Mouse (Mus musculus) liver, embryonic 13.5 days (tissue): Measurements from ENCODE around the gene Pkd1l2. TPM values are rescaled to one million over a fixed set of nuclear protein-coding genes. Genes with fewer than 3 reads are reported as not detected.

Experiments
- ATAC-seq: fragments of 200-750 bp; cut with Nextera tagmentation; 2 replicates; pipeline ENCODE4 v1.8.0; 2017; ENCODE audit warnings: low read depth, mild to moderate bottlenecking, moderate number of reproducible peaks, moderate library complexity
- DNase-seq: peaks from one replicate; pipeline ENCODE4 v3.0.0; 2022
- H3K27ac ChIP-seq: fragments of 300-500 bp; sonication (generic); 2 replicates; pipeline ENCODE4 v1.5.1; 2015; ENCODE audit warnings: moderate library complexity, mild to moderate bottlenecking, inconsistent platforms
- H3K27me3 ChIP-seq: fragments of 300-500 bp; sonication (generic); 2 replicates; pipeline ENCODE4 v1.6.1; 2015; ENCODE audit warnings: mild to moderate bottlenecking, inconsistent platforms
- H3K36me3 ChIP-seq: fragments of 300-500 bp; sonication (generic); 2 replicates; pipeline ENCODE4 v1.6.1; 2015; ENCODE audit warnings: mild to moderate bottlenecking, inconsistent platforms
- H3K4me1 ChIP-seq: fragments of 300-500 bp; sonication (generic); replicated peaks from 2 replicates; pipeline ENCODE4 v1.6.1; 2015; ENCODE audit warnings: inconsistent platforms
- H3K4me2 ChIP-seq: fragments of 300-500 bp; sonication (generic); 2 replicates; pipeline ENCODE4 v1.6.1; 2015; ENCODE audit warnings: inconsistent platforms, mild to moderate bottlenecking, moderate library complexity
- H3K4me3 ChIP-seq: fragments of 300-500 bp; sonication (generic); replicated peaks from 2 replicates; pipeline ENCODE4 v1.5.1; 2015; ENCODE audit warnings: mild to moderate bottlenecking, inconsistent platforms
- H3K9ac ChIP-seq: fragments of 300-500 bp; sonication (generic); 2 replicates; pipeline ENCODE4 v1.6.1; 2015; ENCODE audit warnings: mild to moderate bottlenecking, inconsistent platforms
- H3K9me3 ChIP-seq: fragments of 300-500 bp; sonication (generic); replicated peaks from 2 replicates; pipeline ENCODE4 v1.6.1; 2016; ENCODE audit warnings: inconsistent platforms
- WGBS: fragments of 180-500 bp; shearing (Covaris S2); methylation state at CpG from one replicate; pipeline ENCODE4 v1.1.7; 2015; ENCODE audit not compliant: insufficient replicate concordance; 5-methylcytosine and 5-hydroxymethylcytosine counted together
- polyA plus RNA-seq: library from polyadenylated mRNA; unstranded; fragments of >200 nt; fragmentation: Nextera tagmentation; extraction: Ambion mirVana; gene quantifications from 2 replicates; pipeline ENCODE4 v1.2.1, GENCODE M21; 2015

Pkd1l2 gene
- polyA plus RNA-seq, 1 experiment from 2014 or later: 0.03 TPM

- Histone ChIP-seq H3K36me3 (no peaks in the 10 kb centered on the region), H3K4me3 (no peak overlapping the region), H3K9me3 (no peaks in the 10 kb centered on the region), H3K4me2 (no peak overlapping the region), H3K27me3 (no peaks in the 10 kb centered on the region), H3K27ac (no peak overlapping the region), H3K4me1 (peaks cover 7% of the 10 kb centered on the region), H3K9ac (no peak overlapping the region)
- WGBS: 86% methylated on average over 10 of the region's 10 CpGs
- DNase-seq (no peak), ATAC-seq (no peak)
Observed at GRCm38 (mm10) chr8:117028686-117029085, 53.6 kb downstream of the Pkd1l2 start.

GRCm38 (mm10) chr8:117027601-117028000 is 54.6 kb downstream of the Pkd1l2 start:
- DNase-seq: no peak
- H3K4me3 ChIP-seq: no peak overlapping the region
- H3K36me3 ChIP-seq: no peaks in the 10 kb centered on the region
- no peak for ATAC-seq
- no peak overlapping the region for H3K9ac ChIP-seq
- whole genome bisulfite sequencing: 64% methylated on average over 5 of the region's 5 CpGs
- no peak overlapping the region for H3K4me2 ChIP-seq
- no peaks in the 10 kb centered on the region for H3K9me3 ChIP-seq
- no peak overlapping the region for H3K27ac ChIP-seq
- H3K4me1 ChIP-seq: peaks cover 7% of the 10 kb centered on the region
- no peaks in the 10 kb centered on the region for H3K27me3 ChIP-seq

- DNase-seq: no peak
- WGBS: 63% methylated on average over 1 of the region's 1 CpGs
- no peaks in the 10 kb centered on the region for H3K4me1 ChIP-seq
Observed at GRCm38 (mm10) chr8:117022297-117022993, 59.8 kb downstream of the Pkd1l2 start.

GRCm38 (mm10) chr8:117019323-117020275 is 62.6 kb downstream of the Pkd1l2 start:
- ATAC-seq (no peak), DNase-seq (no peak)
- H3K27ac ChIP-seq: no peak overlapping the region
- no peak overlapping the region for H3K9ac ChIP-seq
- H3K27me3 ChIP-seq: no peaks in the 10 kb centered on the region
- H3K4me3 ChIP-seq: no peak overlapping the region
- no peaks in the 10 kb centered on the region for H3K9me3 ChIP-seq
- 73% methylated on average over 18 of the region's 18 CpGs for WGBS
- no peak overlapping the region for H3K4me2 ChIP-seq
- no peaks in the 10 kb centered on the region for H3K4me1 ChIP-seq
- H3K36me3 ChIP-seq: no peaks in the 10 kb centered on the region

More at GRCm38 (mm10) chr8:117022297-117022993, 59.8 kb downstream of the Pkd1l2 start:
- no peak overlapping the region for H3K4me2 ChIP-seq
- H3K36me3 ChIP-seq: no peaks in the 10 kb centered on the region
- H3K9me3 ChIP-seq: no peaks in the 10 kb centered on the region
- ATAC-seq: no peak
- H3K4me3 ChIP-seq: no peak overlapping the region
- H3K27me3 ChIP-seq: no peaks in the 10 kb centered on the region
- no peak overlapping the region for H3K9ac ChIP-seq
- no peak overlapping the region for H3K27ac ChIP-seq

DNA sequence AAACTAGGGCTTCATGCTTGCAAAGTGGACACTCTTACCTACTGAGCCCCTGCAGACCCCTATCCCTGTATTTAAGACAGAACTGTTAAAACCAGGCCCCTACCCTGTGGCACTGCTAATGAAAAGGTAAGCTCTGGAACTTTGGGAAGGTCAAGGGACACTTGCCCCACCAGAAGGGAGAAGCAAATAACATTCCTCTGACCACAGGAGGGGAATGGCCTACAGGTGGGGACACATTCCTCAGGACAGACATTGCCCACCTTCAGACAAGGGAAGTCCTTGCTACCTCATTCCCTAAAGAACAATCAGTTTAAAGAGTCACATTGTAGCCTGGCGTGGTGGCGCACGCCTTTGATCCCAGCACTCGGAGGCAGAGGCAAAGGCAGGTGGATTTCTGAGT is 64.4 kb downstream of the Pkd1l2 start:
- ATAC-seq: no peak
- DNase-seq: no peak
- 78% methylated on average over 4 of the region's 4 CpGs for WGBS

GRCm38 (mm10) chr8:117017006-117017405 is 65.2 kb downstream of the Pkd1l2 start:
- H3K27me3 ChIP-seq: no peaks in the 10 kb centered on the region
- H3K36me3 ChIP-seq: no peaks in the 10 kb centered on the region
- no peak overlapping the region for H3K27ac ChIP-seq
- H3K4me3 ChIP-seq: no peak overlapping the region
- no peaks in the 10 kb centered on the region for H3K4me1 ChIP-seq
- H3K4me2 ChIP-seq: no peak overlapping the region
- no peak overlapping the region for H3K9ac ChIP-seq
- ATAC-seq: no peak
- H3K9me3 ChIP-seq: no peaks in the 10 kb centered on the region
- whole genome bisulfite sequencing: 64% methylated on average over 8 of the region's 8 CpGs
- DNase-seq: no peak

More for the DNA sequence above, 64.4 kb downstream of the Pkd1l2 start:
- H3K36me3 ChIP-seq: no peaks in the 10 kb centered on the region
- H3K4me1 ChIP-seq: no peaks in the 10 kb centered on the region
- no peak overlapping the region for H3K4me3 ChIP-seq
- no peak overlapping the region for H3K4me2 ChIP-seq
- H3K9me3 ChIP-seq: no peaks in the 10 kb centered on the region
- no peaks in the 10 kb centered on the region for H3K27me3 ChIP-seq
- no peak overlapping the region for H3K27ac ChIP-seq
- no peak overlapping the region for H3K9ac ChIP-seq

GRCm38 (mm10) chr8:117015670-117016069 is 66.6 kb downstream of the Pkd1l2 start:
- DNase-seq: no peak
- H3K4me1 ChIP-seq: no peaks in the 10 kb centered on the region
- H3K9me3 ChIP-seq: no peaks in the 10 kb centered on the region
- no peak overlapping the region for H3K9ac ChIP-seq
- no peak overlapping the region for H3K4me3 ChIP-seq
- no peaks in the 10 kb centered on the region for H3K27me3 ChIP-seq
- ATAC-seq: no peak
- 43% methylated on average over 4 of the region's 4 CpGs for WGBS
- no peaks in the 10 kb centered on the region for H3K36me3 ChIP-seq
- no peak overlapping the region for H3K27ac ChIP-seq
- no peak overlapping the region for H3K4me2 ChIP-seq

DNA sequence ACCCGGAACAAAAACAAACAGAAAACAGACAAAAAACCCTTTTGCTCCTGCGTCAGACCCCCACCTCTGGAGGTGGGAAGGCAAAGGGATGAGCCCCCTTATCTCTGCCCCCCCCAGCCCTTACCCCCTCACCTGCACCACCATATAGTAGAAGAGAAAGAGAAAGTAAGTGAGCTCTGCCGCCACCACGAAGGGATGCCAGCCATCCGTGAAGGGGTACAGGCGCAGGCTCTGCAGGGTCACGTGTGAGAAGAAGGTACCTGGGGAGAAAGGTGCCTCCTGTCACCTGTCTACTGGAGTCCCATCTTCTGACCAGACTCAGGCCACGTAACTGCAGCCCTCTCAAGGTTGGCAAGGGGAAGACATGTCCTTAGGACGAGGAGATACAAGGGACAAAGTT is 70.9 kb downstream of the Pkd1l2 start:
- DNase-seq (no peak), ATAC-seq (no peak)
- H3K4me2 ChIP-seq: no peak overlapping the region
- H3K4me3 ChIP-seq: no peak overlapping the region
- WGBS: 79% methylated on average over 9 of the region's 9 CpGs
- H3K27ac ChIP-seq: no peak overlapping the region
- H3K4me1 ChIP-seq: no peaks in the 10 kb centered on the region
- no peaks in the 10 kb centered on the region for H3K36me3 ChIP-seq
- H3K27me3 ChIP-seq: no peaks in the 10 kb centered on the region
- H3K9ac ChIP-seq: no peak overlapping the region
- H3K9me3 ChIP-seq: no peaks in the 10 kb centered on the region

- no peak overlapping the region for H3K27ac ChIP-seq
- H3K9ac ChIP-seq: no peak overlapping the region
- WGBS: 51% methylated on average over 11 of the region's 11 CpGs
- H3K4me3 ChIP-seq: peak overlapping the region; percentile 71
- H3K9me3 ChIP-seq: no peaks in the 10 kb centered on the region
- H3K27me3 ChIP-seq: no peaks in the 10 kb centered on the region
- ATAC-seq (no peak), DNase-seq (no peak)
- peaks cover 33% of the 10 kb centered on the region for H3K4me1 ChIP-seq
- H3K4me2 ChIP-seq: peak overlapping the region; percentile 97
- H3K36me3 ChIP-seq: peaks cover 10% of the 10 kb centered on the region
Observed at GRCm38 (mm10) chr8:116994016-116994716, 88.1 kb downstream of the Pkd1l2 start.

DNA sequence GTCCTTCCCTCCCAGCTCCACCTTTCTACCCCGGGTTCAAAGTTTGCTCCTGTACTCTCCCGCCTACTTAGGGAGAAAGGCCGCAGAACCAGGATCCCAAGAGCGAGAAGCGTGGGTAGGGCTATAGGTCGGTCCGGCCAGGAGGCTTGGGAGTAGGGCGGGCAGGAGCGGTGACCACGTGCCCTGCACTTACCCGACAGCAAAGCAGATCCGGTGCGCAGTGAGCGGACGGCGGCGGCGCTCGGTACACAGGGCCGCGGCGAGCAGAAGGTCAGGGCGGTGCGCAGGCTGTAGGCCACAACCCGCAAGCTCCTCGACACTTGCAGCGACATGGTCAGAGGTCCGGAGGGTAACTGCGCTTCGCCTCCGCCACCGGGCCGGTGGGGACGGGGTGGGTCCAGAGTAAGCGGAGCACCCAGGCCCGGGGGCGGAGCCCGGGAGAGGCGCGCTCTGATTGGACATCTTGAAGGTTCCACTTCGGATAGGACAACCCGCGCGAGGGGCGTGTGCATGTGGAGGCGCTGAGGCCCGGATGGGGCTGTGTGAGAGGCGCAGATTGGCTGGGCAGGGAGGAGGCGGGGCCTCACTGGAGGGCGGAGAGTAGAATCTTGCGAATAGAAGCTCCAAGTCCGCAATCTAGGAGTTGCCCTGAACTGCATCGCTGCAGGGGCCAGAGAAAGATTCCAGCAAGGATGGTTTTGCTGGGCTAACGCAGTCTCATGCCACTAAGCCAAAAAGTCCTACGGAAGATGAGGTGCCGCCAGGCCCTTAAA is 89.0 kb downstream of the Pkd1l2 start, which contains the start of gene Gcsh:
Gcsh (minus strand) TSS at position 443 of the 773 bp plus-strand sequence.
- WGBS: under 1% methylated on average over 56 of the region's 56 CpGs
- peak within 1 kb of the TSS; percentile 97 for H3K4me2 ChIP-seq
- DNase-seq (peak; percentile 98), ATAC-seq (peak; percentile 99)
- H3K4me1 ChIP-seq: peaks cover 33% of the 10 kb centered on the region
- H3K9me3 ChIP-seq: no peaks in the 10 kb centered on the region
- H3K27ac ChIP-seq: peak within 1 kb of the TSS; percentile 72
- no peaks in the 10 kb centered on the region for H3K27me3 ChIP-seq
- H3K36me3 ChIP-seq: peaks cover 18% of the 10 kb centered on the region
- peak within 1 kb of the TSS; percentile 71 for H3K4me3 ChIP-seq
- H3K9ac ChIP-seq: peak within 1 kb of the TSS; percentile 75
